Mouse (Mus musculus) forebrain, embryonic 13.5 days (tissue): ENCODE measurements at regions not wholly inside any gene's neighbourhood (a gene's known extent, or its start where the extent isn't known, plus 50 kb on each side); places are given as distances from the start of the nearest gene placed in this dataset.

Experiments
- ATAC-seq: fragments of 200-750 bp; cut with Nextera tagmentation; 2 replicates; pipeline ENCODE4 v1.8.0; 2017
- H3K27ac ChIP-seq: fragments of 300-500 bp; sonication (generic); 2 replicates; pipeline ENCODE4 v1.5.1; 2015; ENCODE audit warnings: inconsistent platforms, mild to moderate bottlenecking, moderate library complexity
- H3K27me3 ChIP-seq: fragments of 300-500 bp; sonication (generic); 2 replicates; pipeline ENCODE4 v1.6.1; 2015; ENCODE audit warnings: mild to moderate bottlenecking, inconsistent platforms
- H3K36me3 ChIP-seq: fragments of 300-500 bp; sonication (generic); 2 replicates; pipeline ENCODE4 v1.6.1; 2015; ENCODE audit warnings: mild to moderate bottlenecking, inconsistent platforms; ENCODE audit not compliant: poor library complexity, severe bottlenecking
- H3K4me1 ChIP-seq: fragments of 300-500 bp; sonication (generic); 2 replicates; pipeline ENCODE4 v1.6.1; 2015; ENCODE audit warnings: inconsistent platforms
- H3K4me2 ChIP-seq: fragments of 300-500 bp; sonication (generic); 2 replicates; pipeline ENCODE4 v1.6.1; 2015; ENCODE audit warnings: inconsistent platforms, mild to moderate bottlenecking, moderate library complexity
- H3K4me3 ChIP-seq: fragments of 300-500 bp; sonication (generic); 2 replicates; pipeline ENCODE4 v1.5.1; 2015; ENCODE audit warnings: mild to moderate bottlenecking, inconsistent platforms
- H3K9ac ChIP-seq: fragments of 300-500 bp; sonication (generic); 2 replicates; pipeline ENCODE4 v1.6.1; 2015; ENCODE audit warnings: mild to moderate bottlenecking, inconsistent platforms
- H3K9me3 ChIP-seq: fragments of 300-500 bp; sonication (generic); replicated peaks from 2 replicates; pipeline ENCODE4 v1.6.1; 2016; ENCODE audit warnings: inconsistent platforms
- WGBS: fragments of 180-500 bp; shearing (Covaris S2); methylation state at CpG from one replicate; pipeline ENCODE4 v1.1.7; 2015; 5-methylcytosine and 5-hydroxymethylcytosine counted together

GRCm38 (mm10) chr3:52517808-52518207 is 249.7 kb downstream of the Foxo1 start:
- Histone ChIP-seq H3K36me3 (no peaks in the 10 kb centered on the region), H3K9me3 (no peaks in the 10 kb centered on the region), H3K9ac (no peak overlapping the region), H3K27me3 (peaks cover 69% of the 10 kb centered on the region), H3K4me1 (peaks cover 9% of the 10 kb centered on the region; the same call in 1 of the 2 replicates), H3K4me2 (no peak overlapping the region), H3K4me3 (no peak overlapping the region), H3K27ac (no peak overlapping the region)
- 85% methylated on average over 3 of the region's 3 CpGs for WGBS
- no peak for ATAC-seq

- Histone ChIP-seq H3K4me1 (peaks cover 9% of the 10 kb centered on the region; the same call in 1 of the 2 replicates), H3K27ac (no peak overlapping the region), H3K36me3 (no peaks in the 10 kb centered on the region), H3K27me3 (peaks cover 63% of the 10 kb centered on the region), H3K9ac (no peak overlapping the region), H3K4me2 (no peak overlapping the region), H3K9me3 (no peaks in the 10 kb centered on the region), H3K4me3 (no peak overlapping the region)
- 97% methylated on average over 5 of the region's 5 CpGs for WGBS
- no peak for ATAC-seq
Observed at GRCm38 (mm10) chr3:52516691-52517090, 248.6 kb downstream of the Foxo1 start.

GRCm38 (mm10) chr3:52512761-52513160 is 244.6 kb downstream of the Foxo1 start:
- H3K4me1 ChIP-seq = peaks cover 14% of the 10 kb centered on the region
- H3K9ac ChIP-seq = no peak overlapping the region
- WGBS = 83% methylated on average over 8 of the region's 8 CpGs

GRCm38 (mm10) chr3:52511549-52511948 is 243.4 kb downstream of the Foxo1 start:
- 22% methylated on average over 9 of the region's 9 CpGs for WGBS
- ATAC-seq = peak; percentile 77
- Histone ChIP-seq H3K4me2 (peak overlapping the region; percentile 4), H3K27me3 (peaks cover 33% of the 10 kb centered on the region), H3K27ac (peak overlapping the region; percentile 0; the same call in 1 of the 2 replicates), H3K9ac (no peak overlapping the region), H3K4me1 (peaks cover 14% of the 10 kb centered on the region), H3K9me3 (0 out of 2 replicates have a peak, but pooled peaks cover 5% of the 10 kb centered on the region), H3K36me3 (no peaks in the 10 kb centered on the region), H3K4me3 (no peak overlapping the region)

More at GRCm38 (mm10) chr3:52512761-52513160, 244.6 kb downstream of the Foxo1 start:
- Histone ChIP-seq H3K27ac (no peak overlapping the region), H3K27me3 (peaks cover 44% of the 10 kb centered on the region), H3K4me3 (no peak overlapping the region), H3K36me3 (no peaks in the 10 kb centered on the region), H3K4me2 (no peak overlapping the region), H3K9me3 (no peaks in the 10 kb centered on the region)
- ATAC-seq = no peak

- ATAC-seq = 0 out of 2 replicates have a peak, but pooled peaks have one; percentile 17
- peaks cover 27% of the 10 kb centered on the region for H3K27me3 ChIP-seq
- H3K9ac ChIP-seq = no peak overlapping the region
- H3K36me3 ChIP-seq = no peaks in the 10 kb centered on the region
- 0 out of 2 replicates have a peak, but pooled peaks cover 5% of the 10 kb centered on the region for H3K9me3 ChIP-seq
- WGBS = 70% methylated on average over 6 of the region's 6 CpGs
- H3K4me2 ChIP-seq = peak overlapping the region; percentile 40
- H3K4me3 ChIP-seq = no peak overlapping the region
- no peak overlapping the region for H3K27ac ChIP-seq
- peaks cover 14% of the 10 kb centered on the region for H3K4me1 ChIP-seq
Observed at GRCm38 (mm10) chr3:52510831-52511230, 242.7 kb downstream of the Foxo1 start.

GRCm38 (mm10) chr3:52510088-52510765 is 242.1 kb downstream of the Foxo1 start:
- Histone ChIP-seq H3K9me3 (0 out of 2 replicates have a peak, but pooled peaks cover 5% of the 10 kb centered on the region), H3K4me2 (peak overlapping the region; percentile 40), H3K9ac (no peak overlapping the region), H3K27me3 (peaks cover 22% of the 10 kb centered on the region), H3K4me1 (peaks cover 14% of the 10 kb centered on the region), H3K36me3 (no peaks in the 10 kb centered on the region), H3K27ac (no peak overlapping the region), H3K4me3 (no peak overlapping the region)
- WGBS = 66% methylated on average over 12 of the region's 12 CpGs
- ATAC-seq = peak; percentile 85

- Histone ChIP-seq H3K9me3 (0 out of 2 replicates have a peak, but pooled peaks cover 5% of the 10 kb centered on the region), H3K27ac (no peak overlapping the region), H3K4me2 (no peak overlapping the region), H3K4me3 (no peak overlapping the region), H3K27me3 (no peaks in the 10 kb centered on the region), H3K4me1 (no peaks in the 10 kb centered on the region), H3K36me3 (no peaks in the 10 kb centered on the region), H3K9ac (no peak overlapping the region)
- 76% methylated on average over 9 of the region's 9 CpGs for WGBS
- no peak for ATAC-seq
Observed at GRCm38 (mm10) chr3:52503925-52504324, 235.8 kb downstream of the Foxo1 start.

GRCm38 (mm10) chr3:52502223-52502622 is 234.1 kb downstream of the Foxo1 start:
- H3K27ac ChIP-seq = no peak overlapping the region
- H3K9me3 ChIP-seq = 0 out of 2 replicates have a peak, but pooled peaks cover 4% of the 10 kb centered on the region
- no peak for ATAC-seq
- H3K4me3 ChIP-seq = no peak overlapping the region
- no peaks in the 10 kb centered on the region for H3K4me1 ChIP-seq
- H3K9ac ChIP-seq = no peak overlapping the region
- WGBS = 78% methylated on average over 7 of the region's 7 CpGs
- H3K27me3 ChIP-seq = no peaks in the 10 kb centered on the region
- H3K4me2 ChIP-seq = no peak overlapping the region
- no peaks in the 10 kb centered on the region for H3K36me3 ChIP-seq

- Histone ChIP-seq H3K27ac (no peak overlapping the region), H3K4me1 (no peaks in the 10 kb centered on the region), H3K4me3 (no peak overlapping the region), H3K9me3 (no peaks in the 10 kb centered on the region), H3K9ac (no peak overlapping the region), H3K27me3 (no peaks in the 10 kb centered on the region), H3K4me2 (no peak overlapping the region), H3K36me3 (no peaks in the 10 kb centered on the region)
- ATAC-seq = no peak
- 87% methylated on average over 8 of the region's 8 CpGs for WGBS
Observed at GRCm38 (mm10) chr3:52501614-52502013, 233.5 kb downstream of the Foxo1 start.

- WGBS = 76% methylated on average over 6 of the region's 6 CpGs
- ATAC-seq = no peak
- no peak overlapping the region for H3K4me2 ChIP-seq
- no peaks in the 10 kb centered on the region for H3K4me1 ChIP-seq
- H3K27ac ChIP-seq = no peak overlapping the region
- H3K4me3 ChIP-seq = no peak overlapping the region
- no peaks in the 10 kb centered on the region for H3K9me3 ChIP-seq
- H3K9ac ChIP-seq = no peak overlapping the region
- no peaks in the 10 kb centered on the region for H3K27me3 ChIP-seq
- no peaks in the 10 kb centered on the region for H3K36me3 ChIP-seq
Observed at GRCm38 (mm10) chr3:52500026-52500425, 231.9 kb downstream of the Foxo1 start.

GRCm38 (mm10) chr3:52499581-52499980 is 231.4 kb downstream of the Foxo1 start:
- no peaks in the 10 kb centered on the region for H3K27me3 ChIP-seq
- no peaks in the 10 kb centered on the region for H3K9me3 ChIP-seq
- ATAC-seq = no peak
- 100% methylated on average over 1 of the region's 1 CpGs for WGBS
- no peaks in the 10 kb centered on the region for H3K4me1 ChIP-seq
- H3K4me2 ChIP-seq = no peak overlapping the region
- no peak overlapping the region for H3K27ac ChIP-seq
- H3K9ac ChIP-seq = no peak overlapping the region
- no peak overlapping the region for H3K4me3 ChIP-seq
- no peaks in the 10 kb centered on the region for H3K36me3 ChIP-seq

- H3K4me2 ChIP-seq = no peak overlapping the region
- H3K36me3 ChIP-seq = no peaks in the 10 kb centered on the region
- H3K27ac ChIP-seq = no peak overlapping the region
- H3K4me1 ChIP-seq = no peaks in the 10 kb centered on the region
- H3K9ac ChIP-seq = no peak overlapping the region
- no peaks in the 10 kb centered on the region for H3K9me3 ChIP-seq
- WGBS = 85% methylated on average over 15 of the region's 15 CpGs
- no peak overlapping the region for H3K4me3 ChIP-seq
- no peak for ATAC-seq
- no peaks in the 10 kb centered on the region for H3K27me3 ChIP-seq
Observed at GRCm38 (mm10) chr3:52498506-52499228, 230.5 kb downstream of the Foxo1 start.
